Mouse (Mus musculus): Measurements from ENCODE around the gene Camk2b. TPM values are rescaled to one million over a fixed set of nuclear protein-coding genes. Genes with fewer than 3 reads are reported as not detected.

Gene Camk2b
- polyA plus RNA-seq, 1 experiment from 2014 or later, result 140 TPM

DNA sequence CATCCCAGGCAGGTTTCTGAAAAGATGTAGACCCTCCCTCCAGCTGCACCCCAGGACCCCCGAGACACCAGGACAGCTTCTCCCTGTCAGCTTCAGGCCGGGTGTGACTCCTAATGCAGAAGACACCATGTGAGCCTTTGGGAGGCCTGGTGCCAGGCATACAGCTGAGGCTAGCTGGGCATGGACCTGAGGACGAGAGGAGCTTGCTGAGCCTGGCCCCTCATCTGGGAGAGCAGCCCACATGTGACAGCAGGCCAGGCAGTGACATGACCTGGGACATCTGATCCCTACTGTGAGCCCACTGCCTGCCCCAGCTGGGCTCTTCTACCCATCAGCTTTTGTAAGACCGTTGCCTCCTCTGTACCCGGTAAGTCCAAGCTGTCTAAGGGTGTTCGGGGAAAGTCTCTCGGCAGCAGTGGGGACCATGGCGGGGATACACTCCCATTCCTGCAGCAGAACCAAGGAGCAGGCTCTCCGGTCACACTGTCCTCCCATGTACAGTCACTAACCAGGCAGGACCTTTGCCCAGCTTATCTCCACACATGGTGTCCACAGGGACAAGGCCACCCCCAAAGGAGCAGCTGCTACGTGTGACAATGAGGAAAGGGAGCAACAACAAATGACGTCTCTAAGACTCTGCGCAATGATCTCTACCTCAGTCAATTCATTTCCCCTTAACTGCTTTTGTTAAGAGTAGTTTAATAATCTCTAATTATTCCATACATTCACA, 41.1 kb downstream of the Camk2b start:
- H3K4me2 ChIP-seq, result no peak overlapping the region
- no peak overlapping the region for H3K27ac ChIP-seq (replicated peaks)
- H3K9me3 ChIP-seq (replicated peaks), result no peaks in the 10 kb centered on the region
- no peak for ATAC-seq (ENCODE audit: low FRiP score)
- WGBS, result 72% methylated on average over 12 of the region's 12 CpGs
- peaks cover 8% of the 10 kb centered on the region; the same call in 1 of the 2 replicates for H3K4me1 ChIP-seq
- no peak overlapping the region for H3K9ac ChIP-seq (replicated peaks)
- no peaks in the 10 kb centered on the region for H3K27me3 ChIP-seq (replicated peaks)
- 0 out of 2 replicates have a peak, but pooled peaks cover 10% of the 10 kb centered on the region for H3K36me3 ChIP-seq
- no peak overlapping the region for H3K4me3 ChIP-seq (replicated peaks)

DNA sequence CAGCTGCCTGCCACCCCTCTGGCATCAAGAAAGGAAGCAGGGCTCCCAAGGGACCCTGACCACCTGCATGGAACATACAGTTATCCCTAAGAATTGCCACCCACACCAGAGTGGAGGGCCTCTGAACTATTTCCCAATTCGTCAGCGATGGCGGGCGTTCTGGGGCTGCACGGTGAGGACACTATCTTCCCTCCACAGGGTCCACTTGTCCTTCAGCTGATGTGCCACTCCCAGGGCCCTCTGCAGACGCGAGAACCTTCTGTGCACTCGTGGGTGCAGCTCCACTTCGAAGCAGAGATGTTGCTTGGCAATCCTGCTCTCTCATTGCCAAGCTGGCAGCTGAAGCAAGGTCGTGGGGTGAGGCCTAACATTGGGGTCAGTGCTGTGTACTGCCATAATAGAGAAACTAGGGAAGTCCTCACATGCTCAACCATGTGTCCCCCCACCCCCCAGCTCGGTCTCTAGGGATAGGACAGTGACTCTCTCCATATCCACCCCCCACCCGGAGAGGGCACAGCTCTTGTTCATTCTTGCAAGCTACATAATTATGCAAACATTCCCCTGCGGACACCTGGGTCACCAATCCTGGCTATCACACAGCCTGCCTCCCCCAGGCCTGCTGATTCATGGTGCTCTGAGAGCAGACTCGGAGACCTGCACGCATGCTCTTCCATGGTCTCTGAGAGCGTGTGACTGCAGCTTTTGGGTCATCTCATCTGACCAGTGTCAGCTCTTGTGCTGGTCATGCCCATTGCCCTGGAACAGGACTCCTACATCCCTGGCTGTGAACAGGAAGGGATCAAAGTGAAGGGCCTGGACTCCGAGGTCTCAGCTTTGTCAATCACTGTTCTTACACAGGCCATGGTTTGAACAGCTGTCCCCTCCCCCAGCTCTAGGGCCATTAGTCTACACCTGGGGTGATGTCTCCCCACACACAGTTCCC, 45.0 kb downstream of the Camk2b start:
- no peak overlapping the region for H3K27ac ChIP-seq (replicated peaks)
- H3K4me2 ChIP-seq, result no peak overlapping the region
- 81% methylated on average over 17 of the region's 17 CpGs for WGBS
- no peaks in the 10 kb centered on the region for H3K27me3 ChIP-seq (replicated peaks)
- ATAC-seq (ENCODE audit: low FRiP score), result no peak
- no peaks in the 10 kb centered on the region for H3K9me3 ChIP-seq (replicated peaks)
- H3K9ac ChIP-seq (replicated peaks), result no peak overlapping the region
- H3K4me3 ChIP-seq (replicated peaks), result no peak overlapping the region
- 0 out of 2 replicates have a peak, but pooled peaks cover 3% of the 10 kb centered on the region for H3K36me3 ChIP-seq
- H3K4me1 ChIP-seq, result peaks cover 22% of the 10 kb centered on the region

DNA sequence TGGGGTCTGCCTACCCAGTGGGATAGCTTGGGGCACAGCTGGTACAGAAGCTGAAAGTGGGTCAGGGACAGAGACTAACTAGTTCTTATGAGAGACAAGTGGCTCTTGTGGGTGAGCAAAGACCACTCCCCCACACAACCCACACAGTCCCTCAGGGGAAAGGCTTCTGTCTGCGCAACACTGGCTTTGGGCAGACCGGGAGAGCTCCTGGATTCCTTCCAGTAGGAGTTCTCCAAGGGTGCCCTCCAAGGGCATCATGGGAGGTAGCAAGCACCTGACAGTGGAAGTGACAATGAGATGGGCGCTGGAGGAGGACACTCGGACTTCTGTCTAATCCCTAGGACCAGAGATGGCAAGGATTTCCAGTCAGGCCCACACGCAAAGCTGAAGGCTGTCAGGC, 45.8 kb downstream of the Camk2b start:
- H3K36me3 ChIP-seq, result no peaks in the 10 kb centered on the region
- no peak for ATAC-seq (ENCODE audit: low FRiP score)

DNA sequence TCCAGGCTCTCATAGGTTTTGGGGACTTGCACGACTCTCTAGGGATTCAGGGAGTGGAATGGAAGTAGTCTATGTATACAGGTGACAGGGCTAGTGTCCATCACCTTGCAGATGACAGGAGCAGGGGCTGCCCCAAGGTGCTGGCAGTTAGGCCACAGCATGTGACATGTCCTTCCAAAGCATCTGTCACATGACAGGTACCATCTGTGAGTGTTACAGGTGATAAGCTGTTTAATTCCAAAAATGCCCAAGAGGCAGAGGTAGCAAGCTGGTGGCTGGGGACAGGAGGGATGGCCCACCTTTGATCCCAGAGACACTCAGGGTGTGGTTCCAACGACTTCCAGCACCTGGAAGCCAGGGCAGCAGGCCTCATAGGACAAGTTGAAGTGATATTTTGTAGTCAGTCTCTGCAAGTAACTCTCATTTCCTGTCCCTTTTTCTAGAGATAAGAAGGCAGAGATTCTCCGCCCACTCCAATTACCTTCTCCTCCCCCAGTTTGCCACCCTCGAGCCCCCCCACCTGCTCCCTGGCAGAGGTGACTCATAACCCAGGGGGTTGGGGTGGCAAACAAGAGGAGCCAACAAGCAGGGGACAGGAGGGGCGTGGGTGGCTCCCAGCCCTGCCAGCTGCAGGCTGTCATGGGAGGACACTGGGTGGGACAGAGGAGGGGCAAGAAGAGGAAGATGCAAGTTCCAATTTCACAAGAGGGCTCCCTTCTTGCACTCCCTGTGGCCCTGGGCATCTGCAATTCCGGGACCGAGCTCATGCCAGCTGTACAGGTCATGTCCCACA, 47.7 kb downstream of the Camk2b start:
- no peak overlapping the region for H3K27ac ChIP-seq (replicated peaks)
- 68% methylated on average over 7 of the region's 7 CpGs for WGBS
- peaks cover 9% of the 10 kb centered on the region; the same call in 1 of the 2 replicates for H3K36me3 ChIP-seq
- H3K9ac ChIP-seq (replicated peaks), result no peak overlapping the region
- H3K27me3 ChIP-seq (replicated peaks), result no peaks in the 10 kb centered on the region
- no peak overlapping the region for H3K4me2 ChIP-seq
- H3K4me1 ChIP-seq, result peaks cover 17% of the 10 kb centered on the region
- H3K4me3 ChIP-seq (replicated peaks), result no peak overlapping the region
- no peak for ATAC-seq (ENCODE audit: low FRiP score)
- H3K9me3 ChIP-seq (replicated peaks), result no peaks in the 10 kb centered on the region

More for the DNA sequence above, 45.8 kb downstream of the Camk2b start:
- peaks cover 22% of the 10 kb centered on the region for H3K4me1 ChIP-seq
- H3K9ac ChIP-seq (replicated peaks), result no peak overlapping the region
- 76% methylated on average over 5 of the region's 5 CpGs for WGBS
- H3K4me2 ChIP-seq, result no peak overlapping the region
- no peaks in the 10 kb centered on the region for H3K9me3 ChIP-seq (replicated peaks)
- H3K4me3 ChIP-seq (replicated peaks), result no peak overlapping the region
- no peak overlapping the region for H3K27ac ChIP-seq (replicated peaks)
- no peaks in the 10 kb centered on the region for H3K27me3 ChIP-seq (replicated peaks)

DNA sequence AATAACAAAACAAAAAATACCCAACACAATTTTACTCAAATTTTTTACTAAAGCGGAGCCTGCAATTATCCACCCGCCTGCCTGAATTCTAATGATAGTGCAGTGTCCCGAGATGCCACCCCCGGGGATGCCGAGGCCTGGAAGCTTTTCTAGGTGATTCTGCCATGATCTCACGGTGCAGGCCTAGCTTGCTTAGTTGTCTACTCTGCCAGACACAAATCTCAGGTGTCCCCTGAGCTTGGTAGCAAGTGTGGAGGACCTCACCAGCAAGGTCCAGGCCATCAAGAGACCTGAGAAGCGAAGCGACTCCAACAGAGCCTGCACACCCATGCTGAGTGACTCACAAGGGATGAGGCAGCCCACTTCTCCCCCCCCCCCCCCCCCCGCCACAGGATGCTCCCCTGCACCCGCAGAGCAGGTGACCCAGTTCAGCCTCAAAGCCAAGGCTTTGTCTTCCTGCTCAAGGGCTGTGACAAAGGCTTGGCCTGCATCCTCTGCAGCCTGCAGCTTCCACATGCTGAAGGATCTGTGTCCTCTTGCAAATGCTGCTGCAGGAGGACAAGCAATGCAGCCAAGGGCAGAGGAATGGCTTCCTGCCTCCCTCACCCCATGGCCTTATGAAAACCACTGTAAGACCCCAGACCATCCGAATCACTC, 48.5 kb downstream of the Camk2b start:
- Histone ChIP-seq H3K9me3 (replicated peaks) (no peaks in the 10 kb centered on the region), H3K27ac (replicated peaks) (no peak overlapping the region), H3K27me3 (replicated peaks) (no peaks in the 10 kb centered on the region), H3K4me1 (peaks cover 17% of the 10 kb centered on the region), H3K4me3 (replicated peaks) (no peak overlapping the region), H3K36me3 (peaks cover 9% of the 10 kb centered on the region; the same call in 1 of the 2 replicates), H3K4me2 (no peak overlapping the region), H3K9ac (replicated peaks) (no peak overlapping the region)
- WGBS, result 66% methylated on average over 10 of the region's 11 CpGs
- no peak for ATAC-seq (ENCODE audit: low FRiP score)

DNA sequence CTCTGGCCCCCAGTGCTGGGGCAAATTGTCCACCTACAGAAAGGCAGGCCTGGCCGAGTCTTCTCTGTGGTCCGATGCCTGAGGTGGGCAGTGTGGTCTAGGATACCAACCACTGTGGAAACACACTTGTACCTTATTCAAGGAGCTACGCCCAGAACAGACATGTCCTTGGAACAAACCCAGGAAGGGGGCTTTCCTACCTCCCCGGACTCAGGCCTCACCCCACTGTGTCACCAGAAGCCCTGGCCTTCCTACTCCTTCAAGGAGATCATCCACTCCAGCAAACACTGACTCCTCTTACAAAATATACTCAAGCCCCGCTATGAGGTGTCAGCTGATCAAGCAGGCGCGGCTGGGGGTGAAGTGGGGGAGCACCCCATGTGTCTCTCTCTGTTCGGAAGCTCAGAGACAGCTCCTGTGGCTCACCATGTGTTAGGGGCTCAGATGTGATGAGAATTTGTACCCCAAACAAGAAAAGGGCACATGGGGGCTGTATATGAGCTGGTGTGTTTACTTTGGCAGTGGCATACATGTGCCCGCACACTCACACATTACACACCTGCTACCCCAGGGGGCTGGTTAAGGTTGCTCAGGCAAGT, 49.3 kb downstream of the Camk2b start:
- Histone ChIP-seq H3K4me2 (no peak overlapping the region), H3K4me1 (peaks cover 17% of the 10 kb centered on the region), H3K9me3 (replicated peaks) (no peaks in the 10 kb centered on the region), H3K4me3 (replicated peaks) (no peak overlapping the region), H3K9ac (replicated peaks) (no peak overlapping the region), H3K36me3 (peaks cover 9% of the 10 kb centered on the region; the same call in 1 of the 2 replicates), H3K27ac (replicated peaks) (no peak overlapping the region), H3K27me3 (replicated peaks) (no peaks in the 10 kb centered on the region)
- no peak for ATAC-seq (ENCODE audit: low FRiP score)
- WGBS, result 68% methylated on average over 9 of the region's 9 CpGs

DNA sequence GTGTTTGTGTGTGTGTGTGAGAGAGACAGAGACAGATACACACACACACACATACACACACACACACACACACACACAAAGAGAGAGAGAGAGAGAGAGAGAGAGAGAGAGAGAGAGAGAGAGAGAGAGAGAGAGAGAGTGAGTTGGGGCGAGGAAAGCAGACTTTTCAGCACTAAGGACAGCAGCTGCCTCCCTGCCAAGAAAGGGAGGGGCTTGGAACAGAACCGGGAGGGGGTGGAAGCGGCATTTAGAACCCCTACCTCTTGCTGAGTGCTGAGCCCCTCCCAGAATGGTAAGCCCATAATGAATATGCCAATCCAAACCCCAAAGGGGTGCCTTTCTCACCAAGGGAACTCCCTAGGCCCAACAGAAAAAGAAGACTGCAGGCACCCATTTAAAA, 49.8 kb downstream of the Camk2b start:
- Histone ChIP-seq H3K4me2 (no peak overlapping the region), H3K9me3 (replicated peaks) (no peaks in the 10 kb centered on the region), H3K36me3 (peaks cover 9% of the 10 kb centered on the region; the same call in 1 of the 2 replicates), H3K27me3 (replicated peaks) (no peaks in the 10 kb centered on the region), H3K4me1 (peaks cover 17% of the 10 kb centered on the region), H3K4me3 (replicated peaks) (no peak overlapping the region), H3K27ac (replicated peaks) (no peak overlapping the region), H3K9ac (replicated peaks) (no peak overlapping the region)
- 4% methylated on average over 2 of the region's 3 CpGs for WGBS
- no peak for ATAC-seq (ENCODE audit: low FRiP score)

DNA sequence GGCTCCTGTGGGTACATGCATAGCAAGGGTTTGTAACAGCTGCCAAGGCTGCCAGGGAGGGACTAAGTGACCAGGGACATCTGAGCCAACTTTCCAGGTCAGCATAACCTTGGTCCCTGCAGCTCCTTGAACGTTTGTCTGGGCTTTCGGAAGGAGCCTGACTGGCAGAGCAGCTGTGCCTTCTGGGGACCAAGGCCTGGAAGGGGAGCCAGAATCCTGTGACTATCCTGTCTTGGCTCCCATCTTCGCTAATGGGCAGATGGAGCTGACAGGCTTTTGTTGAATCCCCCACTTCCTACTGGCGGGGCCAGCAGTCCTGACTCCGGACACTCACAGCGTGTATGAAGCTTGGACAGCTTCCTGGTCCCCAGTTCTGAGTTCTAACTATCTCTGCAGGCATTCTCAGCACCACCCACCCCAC, 51.1 kb downstream of the Camk2b start:
- no peak for ATAC-seq (ENCODE audit: low FRiP score)
- Histone ChIP-seq H3K4me3 (replicated peaks) (no peak overlapping the region), H3K27ac (replicated peaks) (no peak overlapping the region), H3K36me3 (peaks cover 9% of the 10 kb centered on the region; the same call in 1 of the 2 replicates), H3K9me3 (replicated peaks) (no peaks in the 10 kb centered on the region), H3K27me3 (replicated peaks) (no peaks in the 10 kb centered on the region), H3K9ac (replicated peaks) (no peak overlapping the region), H3K4me2 (no peak overlapping the region), H3K4me1 (peaks cover 14% of the 10 kb centered on the region)
- WGBS, result 78% methylated on average over 6 of the region's 6 CpGs

DNA sequence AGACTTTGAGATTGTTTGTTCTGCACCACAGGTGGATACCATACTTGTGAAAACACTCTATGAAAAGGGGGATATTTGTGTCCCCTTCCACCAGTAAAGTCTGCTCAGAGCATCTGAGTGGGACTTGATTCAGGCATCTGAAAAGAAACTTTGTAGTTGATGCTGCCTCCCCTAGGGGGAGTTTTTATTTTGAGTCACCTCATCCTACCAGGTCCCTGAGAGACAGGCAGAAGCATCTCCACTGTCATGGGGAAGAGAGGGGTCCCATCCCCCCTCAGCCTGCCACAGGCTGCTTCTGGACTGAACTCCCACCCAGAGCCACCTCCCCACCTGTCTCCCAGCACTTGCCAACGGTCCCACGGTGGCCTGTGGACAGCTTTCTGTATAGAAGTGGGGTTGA, 52.8 kb downstream of the Camk2b start:
- no peak overlapping the region for H3K27ac ChIP-seq (replicated peaks)
- H3K27me3 ChIP-seq (replicated peaks), result no peaks in the 10 kb centered on the region
- H3K9me3 ChIP-seq (replicated peaks), result no peaks in the 10 kb centered on the region
- no peak for ATAC-seq (ENCODE audit: low FRiP score)
- no peak overlapping the region for H3K4me3 ChIP-seq (replicated peaks)
- WGBS, result 60% methylated on average over 2 of the region's 2 CpGs
- no peak overlapping the region for H3K9ac ChIP-seq (replicated peaks)
- H3K4me1 ChIP-seq, result peaks cover 14% of the 10 kb centered on the region
- peaks cover 9% of the 10 kb centered on the region; the same call in 1 of the 2 replicates for H3K36me3 ChIP-seq
- no peak overlapping the region for H3K4me2 ChIP-seq

DNA sequence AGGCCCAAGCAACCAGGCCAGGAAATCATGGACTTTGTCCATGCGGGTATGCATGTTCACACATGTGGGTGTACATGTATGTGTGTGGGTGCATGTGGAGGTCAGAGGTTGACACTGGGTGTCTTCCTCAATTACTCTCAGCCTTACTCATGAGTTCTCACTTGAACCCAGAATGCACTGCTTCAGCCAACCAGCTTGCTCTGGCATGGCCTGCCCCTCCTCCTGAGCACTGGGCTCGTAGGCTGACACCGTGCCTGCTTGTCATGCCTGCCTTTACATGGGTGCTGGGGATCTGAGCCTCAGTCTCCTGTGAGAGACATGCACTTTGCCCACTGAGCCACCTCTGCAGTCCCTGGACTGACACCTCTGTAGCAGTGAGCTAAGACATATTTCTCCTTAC, 54.3 kb downstream of the Camk2b start:
- ATAC-seq (ENCODE audit: low FRiP score), result no peak; the same call in 1 of the 2 replicates
- WGBS, result 91% methylated on average over 3 of the region's 3 CpGs
- peaks cover 6% of the 10 kb centered on the region for H3K4me1 ChIP-seq
- H3K27ac ChIP-seq (replicated peaks), result no peak overlapping the region
- no peak overlapping the region for H3K9ac ChIP-seq (replicated peaks)
- H3K4me2 ChIP-seq, result no peak overlapping the region
- peaks cover 9% of the 10 kb centered on the region; the same call in 1 of the 2 replicates for H3K36me3 ChIP-seq
- no peak overlapping the region for H3K4me3 ChIP-seq (replicated peaks)
- no peaks in the 10 kb centered on the region for H3K9me3 ChIP-seq (replicated peaks)
- H3K27me3 ChIP-seq (replicated peaks), result no peaks in the 10 kb centered on the region
